Mouse (Mus musculus) heart, adult 2 months (tissue): ENCODE measurements around the gene Smim12.

Source experiments
- CTCF ChIP-seq: fragments of 200-600 bp; IDR thresholded peaks from 2 replicates; pipeline ENCODE4 v1.8.1; 2022; ENCODE audit warnings: antibody characterized with exemption, mild to moderate bottlenecking, moderate library complexity
- POLR2A ChIP-seq: fragments of 200-500 bp; IDR thresholded peaks from 2 replicates; pipeline ENCODE4 v1.6.1; 2011; ENCODE audit warnings: mild to moderate bottlenecking, low read depth, low read length, control low read depth; ENCODE audit not compliant: insufficient read depth

GRCm38 (mm10) chr4:127223291-127223690, 20.3 kb upstream of the Smim12 start:
- TF ChIP-seq CTCF: no peak
- TF ChIP-seq POLR2A: no peak
